Mouse (Mus musculus) thymus, adult 2 months (tissue): ENCODE data around the gene Tal1.

Source experiments
- CTCF ChIP-seq: fragments of 200-500 bp; IDR thresholded peaks from 2 replicates; pipeline ENCODE4 v1.5.1; 2012; ENCODE audit warnings: mild to moderate bottlenecking, control low read depth, low read length, moderate library complexity, borderline replicate concordance; ENCODE audit not compliant: control insufficient read depth, poor library complexity, insufficient read depth; ENCODE audit errors: extremely low read depth
- POLR2A ChIP-seq: fragments of 200-500 bp; IDR thresholded peaks from 2 replicates; pipeline ENCODE4 v1.6.1; 2012; ENCODE audit warnings: mild to moderate bottlenecking, low read length, control low read depth, moderate library complexity; ENCODE audit not compliant: control insufficient read depth, poor library complexity, insufficient read depth; ENCODE audit errors: extremely low read depth

GRCm38 (mm10) chr4:115057674-115058316 is 1.6 kb downstream of the Tal1 start:
- TF ChIP-seq CTCF = no peak
- TF ChIP-seq POLR2A = no peak
